Mouse (Mus musculus) right cerebral cortex, adult 2 months (tissue): Measurements from ENCODE around the gene Zfp866.

Source experiments
- DNase-seq, 2 experiments: peaks; one replicate each; pipeline ENCODE4 v3.0.0; 2021 to 2022; ENCODE audit warnings: low spot score in 2 of 2

Zfp866 gene

DNA sequence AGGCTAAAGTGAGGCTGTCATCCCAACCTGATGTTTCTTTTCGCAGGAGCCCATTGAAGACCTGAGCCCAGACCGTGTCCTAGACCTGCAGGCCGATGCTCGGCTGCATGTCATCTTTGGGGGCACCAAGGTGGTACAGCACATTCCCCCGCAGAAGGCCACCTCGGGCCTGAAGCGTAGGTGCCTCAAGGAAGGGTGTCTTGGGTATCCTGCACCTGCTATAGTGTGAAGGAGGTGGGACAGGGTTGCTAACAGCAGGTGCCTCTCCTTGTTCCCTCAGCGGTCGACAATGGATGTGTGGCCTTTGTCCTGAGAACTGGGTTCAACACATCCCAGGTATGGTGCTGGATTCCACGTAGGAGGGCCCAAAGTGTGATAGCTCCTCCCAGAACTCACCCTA is 6.7 kb upstream of the Zfp866 start:
- no peak for DNase-seq

DNA sequence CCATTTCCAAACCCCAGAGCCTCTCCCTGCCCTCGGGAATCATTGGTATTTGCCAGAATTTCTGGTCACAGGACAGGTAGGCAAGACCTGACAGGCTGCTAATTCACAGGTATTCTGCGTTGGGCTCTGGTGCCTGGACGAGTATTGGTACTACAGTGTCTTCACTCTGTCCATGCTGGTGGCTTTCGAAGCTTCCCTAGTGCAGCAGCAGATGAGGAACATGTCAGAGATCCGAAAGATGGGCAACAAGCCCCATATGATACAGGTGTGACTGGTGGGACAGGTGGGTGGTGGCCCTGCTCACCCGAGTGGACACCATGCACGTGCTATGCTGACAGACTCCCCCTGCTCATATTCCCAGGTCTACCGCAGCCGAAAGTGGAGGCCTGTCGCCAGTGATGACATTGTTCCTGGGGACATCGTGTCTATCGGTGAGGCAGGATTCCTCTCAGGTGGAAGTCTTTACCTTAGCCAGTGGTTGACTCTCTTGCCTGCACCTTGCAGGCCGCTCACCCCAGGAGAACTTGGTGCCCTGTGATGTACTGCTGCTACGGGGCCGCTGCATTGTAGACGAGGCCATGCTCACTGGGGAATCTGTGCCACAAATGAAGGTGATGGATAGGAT is 5.9 kb upstream of the Zfp866 start:
- DNase-seq = no peak

DNA sequence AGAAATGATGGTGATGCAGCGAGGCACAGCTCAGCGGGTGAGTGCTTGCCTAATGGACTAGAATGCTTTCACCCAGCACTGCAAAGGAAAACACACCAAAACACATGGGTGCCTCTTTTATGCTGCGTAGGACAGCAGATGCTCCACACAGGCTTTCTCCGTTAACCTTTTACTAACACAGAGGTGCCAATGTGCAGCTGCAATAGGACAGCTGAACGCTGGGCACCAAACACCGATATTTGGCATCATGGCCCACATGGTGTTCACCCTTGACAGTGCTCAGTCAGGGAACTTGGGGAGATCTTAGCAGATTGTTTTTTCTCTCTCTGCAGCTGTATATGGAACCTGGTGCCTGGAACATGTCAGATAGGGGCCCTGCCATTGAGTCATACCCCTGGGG is 3.9 kb upstream of the Zfp866 start:
- DNase-seq = no peak

DNA sequence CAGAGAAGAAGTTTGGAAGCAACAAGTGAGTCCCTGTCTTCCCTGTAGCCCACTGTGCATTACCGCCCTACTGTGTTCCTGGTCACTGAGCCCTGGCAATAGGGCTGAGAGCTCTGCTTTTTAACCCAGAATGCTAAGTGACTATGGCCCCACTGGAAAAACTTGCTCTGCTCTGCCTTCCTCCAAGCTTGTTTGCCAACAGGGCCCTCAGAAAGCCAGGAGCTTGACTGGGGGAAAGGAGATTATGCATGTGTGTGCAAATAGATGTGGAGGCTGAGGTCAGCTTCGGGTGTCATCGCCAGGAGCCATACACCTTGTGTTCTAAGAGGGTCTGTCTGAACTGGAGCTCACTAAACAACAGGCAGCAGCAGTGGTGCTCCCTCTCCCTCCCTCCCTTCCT is 3.1 kb upstream of the Zfp866 start:
- DNase-seq = no peak

DNA sequence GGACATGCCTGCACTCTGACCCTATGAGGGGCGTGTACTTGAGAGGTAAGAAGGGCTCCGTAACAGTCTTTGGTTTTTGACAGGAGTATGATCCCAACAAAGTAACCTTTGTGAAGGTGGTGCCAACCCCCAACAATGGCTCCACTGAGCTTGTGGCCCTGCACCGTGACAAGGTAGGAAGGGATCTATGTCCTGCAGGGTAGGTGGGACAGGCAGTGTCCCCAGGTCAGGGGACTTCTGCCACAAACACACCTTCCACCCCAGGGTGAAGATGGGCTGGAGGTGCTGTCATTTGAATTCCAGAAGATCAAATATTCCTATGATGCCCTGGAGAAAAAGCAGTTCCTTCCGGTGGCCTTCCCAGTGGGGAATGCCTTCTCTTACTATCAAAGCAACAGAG is 2.7 kb upstream of the Zfp866 start:
- DNase-seq = no peak

DNA sequence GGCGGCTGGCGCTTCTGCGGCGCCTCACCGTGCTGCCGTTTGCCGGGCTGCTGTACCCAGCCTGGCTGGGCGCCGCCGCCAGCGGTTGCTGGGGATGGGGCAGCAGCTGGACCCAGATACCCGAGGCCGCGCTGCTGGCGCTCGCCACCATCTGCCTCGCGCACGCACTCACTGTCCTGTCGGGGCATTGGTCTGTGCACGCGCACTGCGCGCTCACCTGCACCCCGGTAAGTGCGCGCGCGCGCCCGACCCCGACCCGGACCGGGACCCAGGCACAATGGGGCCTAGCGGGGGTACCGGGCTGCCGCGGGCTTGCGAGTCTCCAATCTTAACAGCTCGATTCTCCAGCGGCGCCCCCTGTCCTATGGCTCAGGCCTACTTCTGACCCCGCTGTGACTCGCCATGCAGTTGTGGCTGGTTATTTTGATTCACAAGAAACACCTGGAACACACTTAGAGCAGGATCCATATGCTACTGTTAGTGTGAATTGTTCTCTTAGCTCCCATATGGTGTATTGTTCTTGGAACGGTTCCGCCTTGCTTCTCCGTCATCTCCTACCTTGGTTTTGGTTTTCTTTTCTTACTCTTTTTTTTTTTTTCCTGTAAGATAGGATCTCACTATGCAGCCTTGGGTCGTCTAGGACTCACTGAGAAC is 564 bp upstream of the Zfp866 start:
- peak in 1 of 2 experiments; percentile 10 for DNase-seq

DNA sequence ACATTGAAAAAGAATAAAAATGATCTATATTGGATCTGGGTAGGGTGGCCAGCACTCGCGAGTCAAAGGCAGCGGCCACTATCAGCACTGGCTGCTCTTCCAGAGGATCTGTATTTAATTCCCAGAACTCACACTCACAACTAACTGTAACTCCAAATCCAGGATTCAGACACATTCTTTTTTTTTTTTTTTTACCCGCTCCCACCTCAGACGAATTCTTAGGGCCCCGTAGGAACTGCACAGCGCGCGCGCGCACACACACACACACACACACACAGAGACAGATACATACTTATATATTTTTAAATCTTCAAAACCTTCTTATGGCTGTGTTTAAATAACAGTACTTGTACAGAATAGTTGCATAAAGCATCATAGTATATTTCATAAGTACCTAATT is 614 bp downstream of the Zfp866 start:
- DNase-seq = peak in 1 of 2 experiments; percentile 2

DNA sequence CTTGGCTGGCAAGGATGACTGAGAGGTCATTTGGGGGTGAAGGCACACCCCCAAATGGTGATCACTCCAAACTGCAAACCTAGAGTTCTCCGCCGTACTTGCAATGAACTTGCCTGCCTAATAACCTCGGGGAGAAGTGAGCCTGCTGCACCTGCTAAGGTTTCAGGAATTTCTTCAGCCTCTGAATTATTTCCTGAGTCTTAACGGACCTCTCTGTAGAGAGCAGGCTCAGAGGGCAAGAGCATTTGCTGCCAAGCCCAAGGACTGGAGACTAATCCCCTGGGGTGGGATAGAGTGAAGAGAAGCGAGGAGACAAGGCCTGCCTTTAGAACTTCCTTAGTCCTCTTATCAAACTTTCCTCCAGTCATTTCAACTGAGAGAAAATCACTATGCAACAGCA is 1.2 kb downstream of the Zfp866 start:
- DNase-seq = peak in 1 of 2 experiments; percentile 0

DNA sequence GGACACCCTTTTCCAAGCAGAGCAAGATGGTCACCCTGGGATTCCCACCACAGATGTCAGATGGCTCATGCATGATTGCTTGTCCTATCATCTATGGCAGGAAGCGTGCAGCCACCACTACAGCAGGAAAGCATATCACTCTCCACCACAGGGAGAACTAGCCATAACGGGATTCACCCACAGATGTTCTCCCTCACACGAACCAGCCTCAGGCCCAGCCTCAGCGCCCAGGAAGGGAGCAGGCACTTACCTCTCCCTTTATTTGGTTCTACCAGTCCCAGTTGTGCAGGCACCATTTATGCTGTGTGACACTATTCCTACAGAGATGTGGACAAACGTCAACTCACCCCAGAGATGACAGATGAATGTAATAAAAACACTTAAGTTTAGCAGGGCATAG is 1.9 kb downstream of the Zfp866 start:
- DNase-seq = peak in 1 of 2 experiments; percentile 1

DNA sequence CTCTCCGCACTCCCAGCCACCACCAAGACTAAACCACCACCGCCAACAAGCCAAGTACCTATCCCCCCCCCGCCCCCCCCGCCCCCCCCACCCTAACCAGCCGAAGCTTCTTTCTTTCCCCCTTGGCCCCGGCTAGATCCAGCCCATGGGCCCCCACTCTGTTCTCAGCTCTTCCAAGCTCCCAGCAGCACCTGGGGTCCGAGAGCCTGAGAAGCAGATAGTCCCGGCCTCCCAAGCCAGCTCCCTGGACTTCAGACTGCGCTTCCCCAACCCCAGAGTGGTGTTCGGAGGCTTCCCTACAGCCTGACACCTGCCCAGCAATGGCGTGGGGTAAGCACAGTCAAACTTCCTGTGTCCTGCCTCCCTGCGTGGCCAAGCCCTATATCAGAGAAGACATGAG is 13.9 kb downstream of the Zfp866 start:
- peak in 1 of 2 experiments; percentile 1 for DNase-seq

DNA sequence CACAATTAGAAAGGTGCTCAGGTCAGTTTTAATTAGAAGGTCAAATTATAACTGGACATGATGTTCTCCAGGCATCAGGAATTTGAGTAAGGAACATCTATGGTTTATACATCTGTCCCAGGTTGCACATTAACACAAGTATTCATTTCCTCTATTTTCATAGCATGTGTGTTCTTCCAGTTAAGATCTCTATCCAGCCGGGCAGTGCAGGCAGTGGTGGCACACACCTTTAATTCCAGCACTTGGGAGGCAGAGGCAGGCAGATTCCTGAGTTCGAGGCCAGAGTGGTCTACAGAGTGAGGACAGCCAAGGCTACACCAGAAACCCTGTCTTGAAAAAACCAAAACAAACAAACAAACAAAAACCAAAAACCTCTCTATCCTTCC is 15.8 kb downstream of the Zfp866 start:
- no peak for DNase-seq

DNA sequence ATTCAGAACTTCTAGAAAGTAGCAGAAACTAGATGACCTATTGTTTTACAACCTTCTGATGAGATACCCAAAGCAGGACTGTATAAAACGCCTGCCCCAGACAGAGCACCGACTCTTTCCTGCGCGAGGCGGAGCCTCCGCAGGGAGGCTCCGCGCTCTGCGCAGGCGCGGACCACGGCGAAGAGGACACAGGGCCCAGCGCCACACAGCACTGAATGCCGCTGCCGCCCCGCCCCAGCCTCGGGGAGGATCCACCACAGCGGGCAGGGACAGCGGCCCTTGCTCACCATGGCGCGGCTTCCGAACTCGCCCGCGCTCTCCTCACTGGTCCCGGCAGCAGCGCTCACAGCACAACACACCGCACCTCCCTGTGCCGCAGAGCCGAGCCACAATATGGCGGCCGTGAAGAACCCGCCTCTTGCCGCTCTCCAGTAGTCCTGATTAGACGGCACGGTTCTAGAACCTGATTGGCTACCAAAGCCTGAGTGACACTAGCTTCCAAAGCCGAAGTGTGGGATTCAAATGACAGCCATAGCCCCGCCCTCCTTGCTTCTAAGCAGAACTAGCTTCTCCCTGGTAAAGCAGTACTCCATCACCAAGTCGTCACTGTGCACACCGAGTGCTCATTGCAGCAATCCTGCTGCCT is 16.4 kb downstream of the Zfp866 start, which contains the start of gene Gm20422:
Gm20422 (minus strand) TSS at position 384 of the 646 bp plus-strand sequence.
- DNase-seq = peak; percentile 83 to 93

DNA sequence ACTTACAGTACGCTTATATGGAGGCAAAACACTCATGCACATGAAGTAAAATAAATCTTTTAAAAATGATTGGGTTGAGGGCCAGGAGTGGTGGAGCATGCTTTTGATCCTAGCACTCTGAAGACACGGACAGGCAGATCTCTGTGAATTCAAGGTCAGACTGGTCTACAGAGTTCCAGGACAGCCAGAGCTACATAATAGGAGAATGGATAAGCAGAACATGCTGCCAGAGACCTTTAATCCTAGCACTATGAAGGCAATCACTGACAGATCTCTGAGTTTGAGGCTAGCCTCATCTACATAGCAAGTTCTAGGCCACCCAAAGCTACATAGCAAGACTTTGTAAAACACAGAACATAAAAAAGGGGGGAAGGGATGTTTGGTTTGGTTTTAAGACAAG is 18.9 kb downstream of the Zfp866 start:
- peak in 1 of 2 experiments; percentile 0 for DNase-seq

DNA sequence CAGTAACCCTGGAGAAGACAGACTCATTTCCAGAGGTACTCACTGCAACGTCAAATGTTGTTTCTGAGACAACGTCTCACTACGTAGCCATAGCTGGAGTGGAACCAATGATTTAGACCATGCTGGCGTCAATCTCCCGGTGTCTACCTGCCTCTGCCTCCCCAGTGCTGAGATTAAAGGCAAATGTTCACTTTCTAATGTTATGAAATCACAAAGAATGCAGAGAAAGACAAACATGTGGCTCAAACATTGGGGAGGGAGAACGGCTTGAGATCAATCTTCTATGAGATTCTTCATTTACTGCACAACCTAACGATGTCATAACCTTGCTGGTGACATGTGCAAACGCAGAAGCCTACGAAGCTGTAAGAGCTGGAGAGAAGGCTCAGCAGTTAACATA is 19.8 kb downstream of the Zfp866 start:
- no peak for DNase-seq

DNA sequence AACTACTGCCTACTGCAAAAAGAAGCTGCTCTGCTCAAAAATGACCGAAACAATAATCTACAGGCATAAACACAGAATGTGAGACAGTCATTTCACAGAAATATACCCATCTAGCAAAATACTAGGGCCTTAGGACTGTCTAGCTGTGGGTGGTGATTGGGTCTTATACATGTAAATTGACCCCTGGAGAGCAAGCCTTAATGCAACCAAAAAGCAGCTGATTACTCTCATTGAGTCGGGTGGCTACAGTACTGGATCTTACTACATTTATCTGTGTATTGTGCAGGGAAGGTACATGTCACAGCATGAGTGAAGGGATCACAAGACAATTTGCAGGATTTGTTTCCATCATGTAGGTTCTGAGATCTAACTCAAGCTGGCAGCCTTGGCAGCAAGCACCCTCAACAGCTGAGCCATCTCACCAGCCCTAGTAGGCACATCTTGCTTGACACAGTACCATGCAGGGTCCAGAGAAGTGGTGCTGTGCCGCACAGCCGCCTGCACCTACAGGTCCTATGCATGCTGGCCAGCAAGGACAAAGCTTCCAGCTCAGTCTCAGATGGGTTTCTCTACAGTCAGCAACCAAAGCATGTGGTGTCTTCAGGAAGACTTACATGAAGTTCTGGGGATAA is 29.0 kb downstream of the Zfp866 start:
- DNase-seq = no peak

DNA sequence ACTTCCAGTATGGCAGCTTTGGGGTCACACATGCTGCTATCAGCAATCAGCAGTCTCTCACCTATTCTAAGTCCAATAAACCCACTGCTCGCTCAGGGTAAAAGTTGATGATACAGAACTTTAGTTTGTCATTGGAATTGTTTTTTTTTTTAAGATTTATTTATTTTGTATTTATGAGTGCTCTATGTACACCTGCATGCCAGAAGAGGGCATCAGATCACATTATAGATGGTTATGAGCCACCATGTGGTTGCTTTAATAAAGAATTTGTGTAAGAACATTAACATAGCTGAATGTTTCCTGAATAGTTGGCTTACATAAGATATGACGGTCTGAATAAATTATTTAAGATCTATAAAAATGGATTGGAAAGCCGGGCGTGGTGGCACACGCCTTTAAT is 32.7 kb downstream of the Zfp866 start:
- no peak for DNase-seq

DNA sequence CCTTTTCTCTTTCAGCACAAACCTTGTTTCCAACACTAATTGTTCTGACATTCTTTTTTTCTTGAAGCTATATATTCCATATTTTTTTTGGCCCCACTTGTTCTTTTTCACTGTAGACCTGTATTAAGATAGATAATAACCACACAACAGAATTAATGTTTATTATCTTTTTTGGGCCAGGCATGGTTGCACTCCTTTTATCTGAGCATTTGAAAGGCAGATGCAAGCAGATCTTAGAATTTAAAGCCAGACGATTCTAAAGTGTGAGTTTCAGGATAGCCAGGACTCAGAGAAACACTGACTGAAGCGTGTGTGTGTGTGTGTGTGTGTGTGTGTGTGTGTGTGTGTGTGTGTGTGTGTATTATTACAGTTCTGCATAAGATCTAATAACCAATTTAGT is 38.5 kb downstream of the Zfp866 start:
- no peak for DNase-seq

DNA sequence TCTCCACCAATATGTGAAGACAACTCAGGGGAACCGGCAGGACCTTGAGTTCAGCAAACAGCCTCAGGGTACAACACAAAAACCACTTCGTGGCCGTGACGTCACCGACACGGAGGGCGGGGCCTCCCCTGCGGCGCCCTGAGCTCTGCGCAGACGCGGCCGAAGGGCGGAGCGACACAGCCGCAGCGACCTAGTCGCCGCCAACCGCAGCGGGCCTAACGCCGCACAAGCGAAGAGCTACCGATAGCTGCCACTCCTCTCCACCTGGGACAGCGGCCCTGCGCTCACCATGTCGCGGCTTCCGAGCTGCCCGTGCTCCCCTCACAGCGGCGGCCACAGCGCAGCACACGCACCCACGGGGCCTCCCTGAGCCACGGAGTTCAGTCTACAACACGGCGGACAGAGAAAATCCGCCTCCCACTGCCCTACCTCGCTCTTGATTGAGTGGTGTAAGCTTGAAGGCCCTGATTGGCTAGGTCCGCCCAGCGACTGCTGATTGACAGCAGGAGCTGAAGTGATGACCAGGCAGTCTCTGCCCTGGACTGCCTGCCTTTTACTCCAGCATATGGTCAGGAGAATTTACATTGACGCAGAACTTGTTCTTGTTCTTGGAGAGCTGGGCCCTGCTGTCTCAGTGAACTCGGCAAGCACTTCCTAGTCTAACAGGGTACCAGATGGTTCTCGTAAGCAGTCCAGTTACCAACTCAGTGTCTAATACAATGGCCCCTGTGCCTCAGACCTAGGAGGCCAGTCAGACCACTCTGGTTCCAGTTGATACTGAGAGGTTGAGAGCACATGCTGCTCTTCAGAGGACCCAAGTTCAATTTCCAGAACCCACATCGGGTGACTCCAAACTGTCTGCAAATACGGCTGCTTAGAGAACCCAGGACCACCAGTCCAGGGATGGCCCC is 41.2 kb downstream of the Zfp866 start, which contains the start of gene Zfp963:
Zfp963 (minus strand) TSS at position 427 of the 911 bp plus-strand sequence.
- DNase-seq = peak; percentile 91 to 97

DNA sequence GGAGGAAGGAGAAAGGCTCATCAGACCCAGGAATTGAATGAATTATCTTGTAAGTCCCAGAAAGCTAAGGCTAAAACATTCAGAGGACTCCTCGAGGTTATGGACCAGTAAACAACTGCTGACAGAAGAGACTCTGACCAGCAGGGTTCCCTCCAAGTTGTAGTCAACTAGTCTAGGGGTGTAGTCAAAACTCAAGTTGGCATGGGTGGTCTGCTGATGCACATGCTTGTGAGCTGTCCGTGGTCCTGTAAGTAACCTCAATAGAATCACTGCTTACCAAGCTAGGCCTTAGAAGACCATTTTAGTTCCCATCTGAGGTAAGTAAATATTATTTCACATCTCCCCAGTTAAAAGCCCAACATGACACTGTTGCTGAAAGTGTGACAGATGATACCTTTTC is 49.7 kb downstream of the Zfp866 start:
- no peak for DNase-seq

DNA sequence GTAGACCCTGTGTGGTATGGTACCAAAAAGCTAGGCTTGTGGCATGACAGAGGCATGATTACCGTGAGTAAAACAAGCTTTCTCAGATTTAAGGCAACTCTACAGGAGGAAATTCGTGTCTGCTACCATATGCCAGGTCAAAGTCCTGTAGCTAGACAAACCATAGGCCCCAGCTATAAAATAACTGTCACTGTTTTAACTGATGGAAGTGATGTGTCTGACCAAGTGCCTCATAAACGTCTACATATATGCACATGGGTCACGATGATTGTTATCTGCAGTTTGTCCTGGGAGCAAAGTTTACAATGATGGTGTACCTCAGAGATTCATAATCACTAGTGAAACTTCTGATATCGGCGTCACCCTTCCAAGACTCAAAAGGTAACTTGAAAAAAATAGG is 50.2 kb downstream of the Zfp866 start:
- no peak for DNase-seq

DNA sequence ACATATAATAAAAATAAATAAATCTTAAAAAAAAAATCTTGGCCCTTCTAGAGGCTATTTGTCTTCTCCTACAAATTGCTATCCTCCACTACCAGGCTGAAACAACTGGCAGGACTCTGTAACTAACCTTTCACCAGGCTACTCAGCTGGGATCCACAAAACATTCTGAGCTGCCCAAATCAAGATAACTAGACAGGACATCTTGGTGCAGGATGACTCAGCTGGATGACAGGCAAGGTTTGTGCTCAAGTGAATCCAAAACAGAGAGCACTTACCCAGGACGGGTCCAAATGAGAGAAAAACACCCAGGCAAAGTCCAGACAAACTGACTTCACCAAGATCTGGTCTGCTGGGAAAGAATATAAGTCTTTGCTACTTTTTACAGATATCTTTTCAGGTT is 55.5 kb downstream of the Zfp866 start:
- no peak for DNase-seq

DNA sequence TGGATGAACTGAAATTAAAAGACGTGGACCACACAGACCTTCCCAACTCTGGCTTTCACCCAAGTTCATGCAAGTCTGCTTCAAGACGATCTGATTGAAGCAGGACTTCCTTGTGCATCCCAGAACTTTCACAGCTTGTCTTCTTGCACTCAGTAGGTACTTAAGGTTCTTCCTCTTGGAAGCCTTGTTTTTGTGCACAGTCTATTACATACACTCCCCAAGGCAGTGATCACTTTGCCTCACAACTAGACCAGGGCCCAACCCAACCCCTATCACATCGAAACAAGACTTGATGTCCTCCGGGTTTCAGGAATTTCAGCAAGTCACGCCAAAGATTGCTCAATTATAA is 73.8 kb downstream of the Zfp866 start:
- no peak for DNase-seq
